In the genomic region with DNA sequence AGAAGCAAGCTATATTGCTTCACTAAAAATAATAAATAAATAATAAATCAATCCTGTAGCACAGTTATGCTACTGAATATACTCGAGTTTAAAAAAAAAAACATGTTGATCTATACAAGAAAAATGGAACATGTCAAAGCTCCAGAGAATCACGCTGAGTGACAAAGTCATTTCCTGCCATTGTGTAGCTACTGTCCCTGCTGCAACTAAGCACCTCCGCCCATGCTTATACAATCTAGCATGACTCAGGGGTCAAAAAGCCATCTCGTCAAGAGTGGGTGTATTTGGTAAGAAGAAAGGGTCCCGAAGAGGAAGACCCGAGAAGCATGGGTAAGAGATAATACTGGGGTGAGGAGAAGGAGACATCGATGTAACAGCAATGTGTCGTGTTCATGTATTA, we compare ENCODE assay signal across 17 mouse cellular contexts. TPM values are rescaled to one million over a fixed set of nuclear protein-coding genes. Genes with fewer than 3 reads are reported as not detected.
DNase-seq lines count a peak whose midpoint lies in the region; ATAC-seq and TF ChIP-seq lines count a peak whose summit lies in the region.
"Had no signal": no experiment of that assay in that cellular context is flagged by ENCODE, and none has a peak within 500 bp of the region (broad histone marks: within the 10 kb centered on the region; RNA-seq: fewer than 3 reads in every experiment).

No protein-coding gene starts in this region.

- 44% methylated on average over 8 of the region's 8 CpGs for WGBS in heart, postnatal 0 days
- WGBS in kidney, embryonic 14.5 days: 78% methylated on average over 8 of the region's 8 CpGs

- TF ChIP-seq CTCF in heart, postnatal 0 days (IDR thresholded peaks at IDR 0.05; ENCODE audit: low read depth): no peak

- no peak overlapping the region for H3K27ac ChIP-seq in heart, postnatal 0 days (ENCODE audit: low read depth)
- no peak overlapping the region for H3K27ac ChIP-seq in kidney, embryonic 14.5 days (ENCODE audit: low read depth, low read length)
- H3K27ac ChIP-seq: forebrain, embryonic 12.5 days; midbrain, embryonic 13.5 days; neural tube, embryonic 13.5 days had no signal

- no peaks in the 10 kb centered on the region for H3K27me3 ChIP-seq in heart, postnatal 0 days (ENCODE audit: control insufficient read depth, insufficient read depth, low read length)
- no peaks in the 10 kb centered on the region for H3K27me3 ChIP-seq in kidney, embryonic 14.5 days (ENCODE audit: control insufficient read depth, insufficient read depth, low read length)
- H3K27me3 ChIP-seq: forebrain, embryonic 12.5 days; midbrain, embryonic 13.5 days; neural tube, embryonic 13.5 days had no signal

- no peaks in the 10 kb centered on the region for H3K4me1 ChIP-seq in heart, postnatal 0 days (ENCODE audit: control insufficient read depth, insufficient read depth)
- H3K4me1 ChIP-seq in kidney, embryonic 14.5 days (ENCODE audit: control insufficient read depth, insufficient read depth, low read length): no peaks in the 10 kb centered on the region
- H3K4me1 ChIP-seq: forebrain, embryonic 12.5 days; midbrain, embryonic 13.5 days; neural tube, embryonic 13.5 days had no signal

- no peak for TF ChIP-seq EP300 in heart, postnatal 0 days (IDR thresholded peaks at IDR 0.05; ENCODE audit: low read depth)

- no peak overlapping the region for H3K4me3 ChIP-seq in heart, postnatal 0 days (ENCODE audit: low read depth, low read length)
- H3K4me3 ChIP-seq in kidney, embryonic 14.5 days (ENCODE audit: low read length): no peak overlapping the region
- H3K4me3 ChIP-seq: forebrain, embryonic 12.5 days; midbrain, embryonic 13.5 days; neural tube, embryonic 13.5 days had no signal

- intact Hi-C loops in heart, postnatal 36 days (cut with DNase I): no loop called here

- no peak overlapping the region for H3K4me2 ChIP-seq in heart, postnatal 0 days (ENCODE audit: low read depth, low read length)
- no peak overlapping the region for H3K4me2 ChIP-seq in kidney, embryonic 14.5 days (replicated peaks; ENCODE audit: low read depth, low read length)
- H3K4me2 ChIP-seq: forebrain, embryonic 12.5 days; midbrain, embryonic 13.5 days; neural tube, embryonic 13.5 days had no signal

- ATAC-seq in heart, postnatal 0 days (ENCODE audit: insufficient read depth, low read depth): no peak
- ATAC-seq in kidney, embryonic 14.5 days (ENCODE audit: low FRiP score, low TSS enrichment): no peak
- ATAC-seq: activated CD4-positive, CD25-positive, alpha-beta regulatory T cell, adult 4 months; liver, postnatal 0 days; midbrain, embryonic 13.5 days had no signal

- no peaks in the 10 kb centered on the region for H3K9me3 ChIP-seq in heart, postnatal 0 days (replicated peaks; ENCODE audit: control insufficient read depth, low read length)
- H3K9me3 ChIP-seq in kidney, embryonic 14.5 days (ENCODE audit: control insufficient read depth, low read length): no peaks in the 10 kb centered on the region
- H3K9me3 ChIP-seq: forebrain, embryonic 12.5 days; G1E; midbrain, embryonic 13.5 days; neural tube, embryonic 13.5 days had no signal

- H3K9ac ChIP-seq in heart, postnatal 0 days (replicated peaks; ENCODE audit: low read depth, low read length): no peak overlapping the region
- H3K9ac ChIP-seq in kidney, embryonic 14.5 days (ENCODE audit: low read depth, low read length): no peak overlapping the region
- H3K9ac ChIP-seq: forebrain, embryonic 12.5 days; liver, postnatal 0 days; midbrain, embryonic 13.5 days; neural tube, embryonic 13.5 days had no signal

- H3K36me3 ChIP-seq in heart, postnatal 0 days (replicated peaks; ENCODE audit: control insufficient read depth, insufficient read depth, low read length): no peaks in the 10 kb centered on the region
- H3K36me3 ChIP-seq in kidney, embryonic 14.5 days (ENCODE audit: control insufficient read depth, insufficient read depth, low read length): no peaks in the 10 kb centered on the region
- H3K36me3 ChIP-seq: forebrain, embryonic 12.5 days; G1E; midbrain, embryonic 13.5 days; neural tube, embryonic 13.5 days had no signal

- peak; percentile 4 for DNase-seq in embryo, embryonic 10.5 days (ENCODE audit: low spot score)
- DNase-seq in embryo, embryonic 11 days: no peak
- DNase-seq in heart, postnatal 0 days (ENCODE audit: low spot score): peak; percentile 29
- DNase-seq in heart, postnatal 36 days: no peak
- DNase-seq in kidney, postnatal 36 days: peak; percentile 7 to 15
- no peak for DNase-seq in adrenal gland, adult 2 months
- DNase-seq: adrenal gland, postnatal 14 days; cerebellum, adult 9-11 months; liver, postnatal 0 days; thymus, postnatal 25 days had no signal

RNA-seq across cellular contexts. Expression of a gene that starts 29.3 kb away (rescaled TPM):
- total RNA-seq in heart, postnatal 0 days (2014; rRNA removed; ENCODE audit: low replicate concordance): 1.1 and 2.0 TPM in 2 replicates
- 0.37 and 0.44 TPM in 2 replicates for polyA plus RNA-seq in heart, postnatal 0 days (2015; fragmentation: Nextera tagmentation; extraction: Ambion mirVana)
- total RNA-seq in heart, postnatal 36 days (2021): under 1 TPM; 0.54 to 1.00 TPM
- polyA plus RNA-seq in kidney, embryonic 14.5 days (2014; fragmentation: Nextera tagmentation; extraction: Ambion mirVana): 0.33 and 0.60 TPM in 2 replicates
- total RNA-seq in adrenal gland, adult 2 months (2021): under 1 TPM; 0.06 to 0.07 TPM
- polyA plus RNA-seq in adrenal gland, adult 2 months (2012; rRNA removed): 0.04 TPM in 1 of 2 replicates, not detected in the other
- polyA plus RNA-seq: G1E; liver, adult 2 months had no signal

Comparison
In these comparisons a context has a peak if more than half of its experiments do, and no peak if none do; other contexts are left out.
1. DNase-seq: peak in embryo, embryonic 10.5 days (single experiment), heart, postnatal 0 days (single experiment) and kidney, postnatal 36 days (2 of 2); none in embryo, embryonic 11 days (single experiment), heart, postnatal 36 days (0 of 2) and adrenal gland, adult 2 months (single experiment).